In genomic region chr1:155055041-155055440, GRCm38 (mm10) we compare ENCODE assay signal across 12 mouse cellular contexts. TPM values are rescaled to one million over a fixed set of nuclear protein-coding genes. Genes with fewer than 3 reads are reported as not detected.
DNase-seq lines count a peak whose midpoint lies in the region; ATAC-seq and TF ChIP-seq lines count a peak whose summit lies in the region.
"Had no signal": no experiment of that assay in that cellular context is flagged by ENCODE, and none has a peak within 500 bp of the region (broad histone marks: within the 10 kb centered on the region; RNA-seq: fewer than 3 reads in every experiment).

No protein-coding gene starts in this region.

- no peak for TF ChIP-seq EP300 in ES-Bruce4 (IDR thresholded peaks at IDR 0.05; ENCODE audit: insufficient read depth, low read depth, low read length)

- no peak for TF ChIP-seq CTCF in ES-Bruce4 (IDR thresholded peaks at IDR 0.05; ENCODE audit: low read depth, low read length)

- no peak for ATAC-seq in forebrain, embryonic 15.5 days (replicated peaks)
- no peak for ATAC-seq in kidney, embryonic 15.5 days (replicated peaks; ENCODE audit: low FRiP score)
- ATAC-seq: midbrain, embryonic 15.5 days had no signal

- peak overlapping the region; percentile 51; the same call in 1 of the 2 replicates for H3K27ac ChIP-seq in forebrain, embryonic 10.5 days
- H3K27ac ChIP-seq in forebrain, embryonic 15.5 days (replicated peaks): no peak overlapping the region
- H3K27ac ChIP-seq in kidney, embryonic 15.5 days: peak overlapping the region; percentile 34; the same call in 1 of the 2 replicates
- peak overlapping the region; percentile 46 for H3K27ac ChIP-seq in ES-Bruce4 (ENCODE audit: insufficient read depth, low read length)
- peak overlapping the region; percentile 69 for H3K27ac ChIP-seq in limb, embryonic 10.5 days
- H3K27ac ChIP-seq: lung, embryonic 15.5 days; midbrain, embryonic 15.5 days had no signal

- peaks cover 34% of the 10 kb centered on the region; the same call in 1 of the 2 replicates for H3K27me3 ChIP-seq in forebrain, embryonic 10.5 days (ENCODE audit: poor library complexity, severe bottlenecking)
- no peaks in the 10 kb centered on the region for H3K27me3 ChIP-seq in forebrain, embryonic 15.5 days
- no peaks in the 10 kb centered on the region for H3K27me3 ChIP-seq in kidney, embryonic 15.5 days
- H3K27me3 ChIP-seq in ES-Bruce4 (ENCODE audit: control insufficient read depth, insufficient read depth, low read length, poor library complexity, severe bottlenecking): no peaks in the 10 kb centered on the region
- H3K27me3 ChIP-seq in limb, embryonic 10.5 days (ENCODE audit: low read depth, poor library complexity, severe bottlenecking): no peaks in the 10 kb centered on the region
- H3K27me3 ChIP-seq: lung, embryonic 15.5 days; midbrain, embryonic 15.5 days had no signal

- intact Hi-C loops in gastrocnemius, postnatal 36 days (cut with DNase I): loop anchor here (5.0 kb wide), 1 partner anchor 37 kb away; no protein-coding TSS in a partner anchor

- peaks cover 76% of the 10 kb centered on the region for H3K4me1 ChIP-seq in forebrain, embryonic 10.5 days
- H3K4me1 ChIP-seq in forebrain, embryonic 15.5 days: peaks cover 44% of the 10 kb centered on the region
- peaks cover 70% of the 10 kb centered on the region for H3K4me1 ChIP-seq in kidney, embryonic 15.5 days
- H3K4me1 ChIP-seq in ES-Bruce4 (ENCODE audit: control insufficient read depth, insufficient read depth, low read length): peaks cover 12% of the 10 kb centered on the region
- peaks cover 67% of the 10 kb centered on the region for H3K4me1 ChIP-seq in limb, embryonic 10.5 days

- H3K36me3 ChIP-seq in forebrain, embryonic 10.5 days (replicated peaks): no peaks in the 10 kb centered on the region
- no peaks in the 10 kb centered on the region for H3K36me3 ChIP-seq in forebrain, embryonic 15.5 days
- H3K36me3 ChIP-seq in kidney, embryonic 15.5 days: no peaks in the 10 kb centered on the region
- H3K36me3 ChIP-seq in ES-Bruce4 (ENCODE audit: control insufficient read depth, insufficient read depth, low read length, poor library complexity, severe bottlenecking): no peaks in the 10 kb centered on the region
- no peaks in the 10 kb centered on the region for H3K36me3 ChIP-seq in limb, embryonic 10.5 days
- H3K36me3 ChIP-seq: lung, embryonic 15.5 days; midbrain, embryonic 15.5 days had no signal

- no peak overlapping the region for H3K4me3 ChIP-seq in forebrain, embryonic 10.5 days
- H3K4me3 ChIP-seq in forebrain, embryonic 15.5 days: no peak overlapping the region
- no peak overlapping the region for H3K4me3 ChIP-seq in kidney, embryonic 15.5 days (replicated peaks)
- no peak overlapping the region for H3K4me3 ChIP-seq in ES-Bruce4 (ENCODE audit: low read depth, low read length)
- no peak overlapping the region for H3K4me3 ChIP-seq in limb, embryonic 10.5 days
- H3K4me3 ChIP-seq: lung, embryonic 15.5 days; midbrain, embryonic 15.5 days had no signal

- DNase-seq in forebrain, embryonic 10.5 days (ENCODE audit: extremely low spot score, low spot score): no peak
- no peak for DNase-seq in kidney, postnatal 10 days
- no peak for DNase-seq in limb, embryonic 10.5 days (ENCODE audit: low spot score)
- DNase-seq in spleen, postnatal 4 days (ENCODE audit: low spot score in 2 of 2): no peak
- no peak for DNase-seq in gastrocnemius, postnatal 36 days
- DNase-seq: cerebellum, adult 8-10 months; spleen, adult 18-20 months had no signal

- no peak overlapping the region for H3K9ac ChIP-seq in forebrain, embryonic 15.5 days (replicated peaks)
- H3K9ac ChIP-seq in kidney, embryonic 15.5 days: no peak overlapping the region
- no peak overlapping the region for H3K9ac ChIP-seq in ES-Bruce4 (ENCODE audit: low read depth, poor library complexity, severe bottlenecking)
- H3K9ac ChIP-seq: lung, embryonic 15.5 days; midbrain, embryonic 15.5 days had no signal

- 55% methylated on average over 3 of the region's 3 CpGs for WGBS in forebrain, embryonic 10.5 days
- 31% methylated on average over 3 of the region's 3 CpGs for WGBS in forebrain, embryonic 15.5 days
- 12% methylated on average over 3 of the region's 3 CpGs for WGBS in kidney, embryonic 15.5 days
- WGBS in limb, embryonic 10.5 days: 34% methylated on average over 3 of the region's 3 CpGs

- no peak overlapping the region for H3K4me2 ChIP-seq in forebrain, embryonic 15.5 days (replicated peaks)
- H3K4me2 ChIP-seq in kidney, embryonic 15.5 days: no peak overlapping the region
- H3K4me2 ChIP-seq: lung, embryonic 15.5 days; midbrain, embryonic 15.5 days had no signal

- peaks cover 3% of the 10 kb centered on the region; the same call in 1 of the 2 replicates for H3K9me3 ChIP-seq in forebrain, embryonic 10.5 days
- H3K9me3 ChIP-seq in forebrain, embryonic 15.5 days: no peaks in the 10 kb centered on the region
- no peaks in the 10 kb centered on the region for H3K9me3 ChIP-seq in kidney, embryonic 15.5 days (replicated peaks)
- H3K9me3 ChIP-seq in ES-Bruce4 (replicated peaks; ENCODE audit: control insufficient read depth, insufficient read depth, low read length, poor library complexity, severe bottlenecking): no peaks in the 10 kb centered on the region
- no peaks in the 10 kb centered on the region for H3K9me3 ChIP-seq in limb, embryonic 10.5 days (replicated peaks)
- H3K9me3 ChIP-seq: lung, embryonic 15.5 days; midbrain, embryonic 15.5 days had no signal

- TF ChIP-seq POLR2A in ES-Bruce4 (IDR thresholded peaks at IDR 0.05; ENCODE audit: insufficient read depth, low read length): no peak

RNA-seq across cellular contexts. Expression of gene Ier5, which starts 44.4 kb away (rescaled TPM):
- polyA plus RNA-seq in forebrain, embryonic 10.5 days (2016; fragmentation: Nextera tagmentation; extraction: Ambion mirVana): 3.6 and 4.1 TPM in 2 replicates
- polyA plus RNA-seq in forebrain, embryonic 15.5 days (2015; fragmentation: Nextera tagmentation; extraction: Ambion mirVana): 19.8 and 21.5 TPM in 2 replicates
- 7.5 and 7.6 TPM in 2 replicates for polyA plus RNA-seq in kidney, embryonic 15.5 days (2015; fragmentation: Nextera tagmentation; extraction: Ambion mirVana)
- 5.9 and 7.7 TPM in 2 replicates for polyA plus RNA-seq in ES-Bruce4 (2011; ENCODE audit: insufficient read depth, insufficient read length, low read depth, missing spikeins)
- 4.5 and 6.9 TPM in 2 replicates for polyA plus RNA-seq in limb, embryonic 10.5 days (2016; fragmentation: Nextera tagmentation; extraction: Ambion mirVana)
- 1 to 10 TPM; 7.1 to 9.7 TPM for total RNA-seq in gastrocnemius, postnatal 36 days (2021)
